Mouse (Mus musculus) G1E (cell line): ENCODE measurements around the gene Rab37.

Source experiments
- CTCF ChIP-seq: IDR thresholded peaks from 2 replicates; pipeline ENCODE4 v1.5.1; 2012; ENCODE audit warnings: low read depth, low read length, inconsistent platforms, mixed read lengths
- GATA1 ChIP-seq: IDR thresholded peaks from 2 replicates; pipeline ENCODE4 v1.6.1; 2012; ENCODE audit warnings: borderline replicate concordance, low read length, inconsistent platforms, mixed read lengths

- TF ChIP-seq CTCF (no peak), GATA1 (no peak)
Measured at GRCm38 (mm10) chr11:115153088-115153487, 61.9 kb downstream of the Rab37 start.
